Mouse (Mus musculus) G1E (cell line): Measurements from ENCODE around the gene Gm19935. TPM values are rescaled to one million over a fixed set of nuclear protein-coding genes. Genes with fewer than 3 reads are reported as not detected.

Experiments used
- ATAC-seq: 2 replicates; pipeline ENCODE4 v1.8.0; 2016; ENCODE audit warnings: mild to moderate bottlenecking; ENCODE audit not compliant: insufficient number of reproducible peaks, poor library complexity, low FRiP score, severe bottlenecking; ENCODE audit errors: extremely low read depth
- DNase-seq: peaks from one replicate; pipeline ENCODE4 v3.0.0; 2012; ENCODE audit warnings: low spot score
- H3K27me3 ChIP-seq: 2 replicates; pipeline ENCODE4 v1.6.1; 2012; ENCODE audit warnings: mild to moderate bottlenecking, low read length, inconsistent platforms; ENCODE audit not compliant: insufficient read depth
- H3K36me3 ChIP-seq: replicated peaks from 2 replicates; pipeline ENCODE3; 2012; ENCODE audit warnings: mild to moderate bottlenecking, inconsistent platforms
- H3K4me1 ChIP-seq: 2 replicates; pipeline ENCODE4 v1.6.1; 2012; ENCODE audit warnings: low read depth, low read length, inconsistent platforms, mixed read lengths; ENCODE audit not compliant: insufficient read depth
- H3K4me3 ChIP-seq: 2 replicates; pipeline ENCODE4 v1.5.1; 2012; ENCODE audit warnings: low read depth, mild to moderate bottlenecking, inconsistent platforms, low read length, moderate library complexity, mixed read lengths
- H3K9me3 ChIP-seq: replicated peaks from 2 replicates; pipeline ENCODE4 v1.6.1; 2012; ENCODE audit warnings: inconsistent platforms
- CTCF ChIP-seq: IDR thresholded peaks from 2 replicates; pipeline ENCODE4 v1.5.1; 2012; ENCODE audit warnings: low read depth, low read length, inconsistent platforms, mixed read lengths
- GATA1 ChIP-seq: IDR thresholded peaks from 2 replicates; pipeline ENCODE4 v1.6.1; 2012; ENCODE audit warnings: borderline replicate concordance, low read length, inconsistent platforms, mixed read lengths
- GATA2 ChIP-seq: IDR thresholded peaks from 2 replicates; pipeline ENCODE4 v1.6.1; 2012; ENCODE audit warnings: low read depth, low read length, inconsistent platforms, borderline replicate concordance
- POLR2AphosphoS5 ChIP-seq: IDR thresholded peaks from 2 replicates; pipeline ENCODE4 v1.6.1; 2012; ENCODE audit warnings: low read depth, low read length, inconsistent platforms; ENCODE audit not compliant: insufficient replicate concordance
- TAL1 ChIP-seq: conservative IDR thresholded peaks from 2 replicates; pipeline ENCODE4 v1.6.1; 2012; ENCODE audit warnings: low read depth, low read length, inconsistent platforms, mixed read lengths
- polyA plus RNA-seq: library from polyadenylated mRNA; stranded (reverse); fragments of >175 nt; gene quantifications from 2 replicates; pipeline ENCODE4 v1.2.3, GENCODE M21; 2012
- total RNA-seq, 2 experiments: library from RNA; stranded (forward) in 1 of 2; stranded (reverse) in 1 of 2; fragments of 200-1000 nt in 1 of 2; fragments of >200 nt in 1 of 2; fragmentation: Nextera tagmentation in 1 of 2; gene quantifications; 2 replicates each; pipeline ENCODE4 v1.2.3; 2014 to 2017

Gene Gm19935
- total and polyA plus RNA-seq, 3 experiments = not detected

GRCm38 (mm10) chr8:90828181-90828986, 11.2 kb upstream of the Gm19935 start, which contains the start of gene Chd9:
Chd9 (plus strand) TSS chr8:90828352.
- peak within 1 kb of the TSS; percentile 73 for H3K4me3 ChIP-seq
- DNase-seq (peak; percentile 88), ATAC-seq (peak; percentile 79)
- H3K9me3 ChIP-seq = no peaks in the 10 kb centered on the region
- TF ChIP-seq GATA2 (no peak), CTCF (peak; percentile 86)
- 0 out of 2 replicates have a peak, but pooled peaks cover 3% of the 10 kb centered on the region for H3K27me3 ChIP-seq
- H3K4me1 ChIP-seq = peaks cover 40% of the 10 kb centered on the region
- no peaks in the 10 kb centered on the region for H3K36me3 ChIP-seq

- peak; percentile 26 for DNase-seq
- no peaks in the 10 kb centered on the region for H3K9me3 ChIP-seq
- peak overlapping the region; percentile 53; the same call in 1 of the 2 replicates for H3K4me3 ChIP-seq
- no peak for ATAC-seq
- no peaks in the 10 kb centered on the region for H3K36me3 ChIP-seq
- TF ChIP-seq POLR2AphosphoS5 (no peak), CTCF (no peak)
- peaks cover 53% of the 10 kb centered on the region for H3K4me1 ChIP-seq
- peaks cover 14% of the 10 kb centered on the region; the same call in 1 of the 2 replicates for H3K27me3 ChIP-seq
These were observed 8.3 kb upstream of the Gm19935 start for GRCm38 (mm10) chr8:90825459-90825871.

GRCm38 (mm10) chr8:90822443-90822842, 5.2 kb upstream of the Gm19935 start:
- no peaks in the 10 kb centered on the region for H3K36me3 ChIP-seq
- peaks cover 34% of the 10 kb centered on the region for H3K27me3 ChIP-seq
- peaks cover 31% of the 10 kb centered on the region for H3K4me1 ChIP-seq
- peak overlapping the region; percentile 13; the same call in 1 of the 2 replicates for H3K4me3 ChIP-seq
- no peak for TF ChIP-seq CTCF
- TF ChIP-seq TAL1 = peak; percentile 65
- ATAC-seq (peak; percentile 75), DNase-seq (no peak)
- no peaks in the 10 kb centered on the region for H3K9me3 ChIP-seq

GRCm38 (mm10) chr8:90820321-90820696, 3.1 kb upstream of the Gm19935 start:
- H3K27me3 ChIP-seq = peaks cover 38% of the 10 kb centered on the region
- ATAC-seq = no peak
- H3K4me3 ChIP-seq = no peak overlapping the region
- H3K9me3 ChIP-seq = no peaks in the 10 kb centered on the region
- H3K36me3 ChIP-seq = no peaks in the 10 kb centered on the region
- TF ChIP-seq TAL1 = no peak
- TF ChIP-seq GATA2 = no peak
- TF ChIP-seq CTCF = no peak
- no peak for TF ChIP-seq POLR2AphosphoS5
- no peak for TF ChIP-seq GATA1
- no peak for DNase-seq
- H3K4me1 ChIP-seq = peaks cover 21% of the 10 kb centered on the region

- peaks cover 19% of the 10 kb centered on the region for H3K4me1 ChIP-seq
- TF ChIP-seq TAL1 = no peak
- TF ChIP-seq GATA2 = no peak
- no peak for TF ChIP-seq POLR2AphosphoS5
- no peak for TF ChIP-seq GATA1
- TF ChIP-seq CTCF = no peak
- H3K4me3 ChIP-seq = no peak overlapping the region
- H3K9me3 ChIP-seq = no peaks in the 10 kb centered on the region
- DNase-seq (no peak), ATAC-seq (no peak)
- peaks cover 38% of the 10 kb centered on the region for H3K27me3 ChIP-seq
- H3K36me3 ChIP-seq = no peaks in the 10 kb centered on the region
These were observed 2.5 kb upstream of the Gm19935 start for GRCm38 (mm10) chr8:90819561-90820320.

GRCm38 (mm10) chr8:90816061-90816882, 921 bp downstream of the Gm19935 start:
- Histone ChIP-seq H3K27me3 (peaks cover 28% of the 10 kb centered on the region), H3K9me3 (no peaks in the 10 kb centered on the region), H3K4me1 (peaks cover 2% of the 10 kb centered on the region; the same call in 1 of the 2 replicates), H3K36me3 (no peaks in the 10 kb centered on the region), H3K4me3 (no peak overlapping the region)
- TF ChIP-seq GATA2 (no peak), TAL1 (no peak), GATA1 (no peak), POLR2AphosphoS5 (no peak), CTCF (no peak)
- no peak for ATAC-seq
- DNase-seq = no peak
